Mouse (Mus musculus): Measurements from ENCODE around the gene Nudt11. TPM values are rescaled to one million over a fixed set of nuclear protein-coding genes. Genes with fewer than 3 reads are reported as not detected.

The Nudt11 gene
- total and polyA plus RNA-seq, 3 experiments = not detected

DNA sequence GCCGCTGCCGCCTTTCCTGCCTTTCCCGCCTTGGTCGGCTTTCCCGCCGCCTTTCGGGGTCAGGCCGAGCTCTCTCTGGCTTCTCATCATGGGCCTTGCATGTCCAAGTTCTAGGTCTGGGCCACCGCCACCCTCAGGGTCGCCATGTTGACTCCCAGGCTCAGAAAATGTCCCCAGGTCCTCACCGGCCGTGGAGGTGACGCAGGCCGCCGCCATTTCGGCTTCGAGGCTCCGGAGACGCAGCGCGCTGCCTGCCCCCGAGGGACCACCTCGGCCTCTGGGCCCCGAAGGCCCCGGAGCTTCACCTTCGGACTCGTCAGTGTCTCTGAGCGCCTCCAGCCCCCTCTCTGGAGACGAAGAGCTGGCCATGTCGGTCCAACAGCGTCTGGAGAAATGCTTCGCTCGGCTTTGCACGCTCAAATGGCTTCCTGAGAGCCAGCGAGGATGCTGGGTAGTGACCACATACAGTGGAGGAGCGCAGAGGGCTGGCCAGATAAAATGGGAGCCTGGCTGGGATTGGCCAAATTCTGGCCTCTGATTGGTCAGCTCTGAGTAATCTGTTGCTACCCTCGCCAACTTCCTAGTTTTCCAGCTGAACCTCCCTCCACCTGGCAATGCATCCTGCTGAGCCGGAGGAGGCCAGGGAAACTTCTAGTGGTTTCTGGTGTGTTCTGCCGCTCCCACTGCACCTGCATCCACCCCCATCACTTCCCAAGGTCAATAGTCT lies 35.9 kb downstream of the Nudt11 start, which contains the start of gene AU022751:
Gene AU022751 (minus strand): TSS at position 466 of the 727 bp plus-strand sequence.
- H3K4me3 ChIP-seq (ENCODE audit: control insufficient read depth in 1 of 2, insufficient read depth in 1 of 2, low read depth in 2 of 2, low read length in 2 of 2) = no peak within 1 kb of the TSS
- H3K9me3 ChIP-seq (replicated peaks; ENCODE audit: insufficient read depth, low read length) = no peaks in the 10 kb centered on the region
- H3K9ac ChIP-seq (ENCODE audit: control insufficient read depth, low read depth, low read length, poor library complexity, severe bottlenecking) = no peak within 1 kb of the TSS
- no peaks in the 10 kb centered on the region for H3K4me1 ChIP-seq (ENCODE audit: control insufficient read depth in 1 of 2, insufficient read depth in 2 of 2, low read length in 2 of 2)
- no peaks in the 10 kb centered on the region for H3K27me3 ChIP-seq (ENCODE audit: control insufficient read depth in 1 of 2, insufficient read depth in 2 of 2, low read length in 2 of 2)
- no peak for DNase-seq (ENCODE audit: low read depth, low spot score)
- H3K36me3 ChIP-seq (ENCODE audit: control insufficient read depth in 1 of 2, insufficient read depth in 2 of 2, low read length in 2 of 2) = no peaks in the 10 kb centered on the region
- TF ChIP-seq USF1 (IDR thresholded peaks at IDR 0.05; ENCODE audit: low read depth, low read length) (no peak), CHD2 (IDR thresholded peaks at IDR 0.05; ENCODE audit: low read length) (no peak), USF2 (IDR thresholded peaks at IDR 0.05; ENCODE audit: borderline replicate concordance in 1 of 2, insufficient read depth in 1 of 2, low read depth in 1 of 2, low read length in 2 of 2) (no peak), MYC (IDR thresholded peaks at IDR 0.05; ENCODE audit: low read depth, low read length) (no peak), MAFK (IDR thresholded peaks at IDR 0.05; ENCODE audit: borderline replicate concordance, low read depth, low read length) (no peak), ZMIZ1 (IDR thresholded peaks at IDR 0.05; ENCODE audit: low read depth, low read length) (no peak)
- H3K79me2 ChIP-seq (ENCODE audit: control insufficient read depth, insufficient read depth, low read length, poor library complexity) = no peaks in the 10 kb centered on the region
- no peak within 1 kb of the TSS for H3K27ac ChIP-seq (ENCODE audit: control insufficient read depth, low read depth, low read length)

DNA sequence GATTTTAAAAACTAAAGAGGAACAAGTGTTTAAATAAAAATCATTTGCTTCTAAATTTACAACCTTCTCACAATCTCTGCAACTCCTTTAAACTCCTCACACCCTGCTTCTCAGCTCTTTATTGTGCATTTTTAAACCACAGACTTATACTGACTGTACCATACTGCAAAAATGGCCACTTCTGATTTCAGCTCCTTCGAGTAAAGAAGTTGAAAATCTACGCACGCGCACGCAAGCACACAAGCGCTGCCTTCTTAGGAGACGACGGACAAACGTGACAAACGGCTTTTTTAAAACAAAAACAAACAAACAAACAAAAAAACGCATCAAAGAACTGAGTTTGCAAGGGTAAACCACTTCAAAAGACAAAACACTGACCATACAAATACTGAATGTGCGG lies 44.3 kb downstream of the Nudt11 start:
- DNase-seq (ENCODE audit: low read depth, low spot score) = no peak
- no peak overlapping the region for H3K27ac ChIP-seq (ENCODE audit: control insufficient read depth, low read depth, low read length)
- H3K79me2 ChIP-seq (ENCODE audit: control insufficient read depth, insufficient read depth, low read length, poor library complexity) = no peaks in the 10 kb centered on the region
- H3K9me3 ChIP-seq (replicated peaks; ENCODE audit: insufficient read depth, low read length) = no peaks in the 10 kb centered on the region
- H3K9ac ChIP-seq (ENCODE audit: control insufficient read depth, low read depth, low read length, poor library complexity, severe bottlenecking) = no peak overlapping the region
- H3K4me3 ChIP-seq (ENCODE audit: control insufficient read depth in 1 of 2, insufficient read depth in 1 of 2, low read depth in 2 of 2, low read length in 2 of 2) = no peak overlapping the region
- TF ChIP-seq POLR2AphosphoS2 (IDR thresholded peaks at IDR 0.05; ENCODE audit: low read length) (no peak), ZNF384 (IDR thresholded peaks at IDR 0.05; ENCODE audit: low read depth, low read length) (no peak), MEF2A (IDR thresholded peaks at IDR 0.05; ENCODE audit: extremely low read depth, insufficient replicate concordance, low read depth, low read length, poor library complexity, severe bottlenecking) (no peak), BHLHE40 (IDR thresholded peaks at IDR 0.05; ENCODE audit: borderline replicate concordance, low read depth, low read length) (no peak), POLR2A (IDR thresholded peaks at IDR 0.05; ENCODE audit: control insufficient read depth in 1 of 2, insufficient read depth in 1 of 2, low read depth in 1 of 2, low read length in 2 of 2, poor library complexity in 1 of 2) (no peak)
- no peaks in the 10 kb centered on the region for H3K4me1 ChIP-seq (ENCODE audit: control insufficient read depth in 1 of 2, insufficient read depth in 2 of 2, low read length in 2 of 2)
- H3K27me3 ChIP-seq (ENCODE audit: control insufficient read depth in 1 of 2, insufficient read depth in 2 of 2, low read length in 2 of 2) = no peaks in the 10 kb centered on the region
- no peaks in the 10 kb centered on the region for H3K36me3 ChIP-seq (ENCODE audit: control insufficient read depth in 1 of 2, insufficient read depth in 2 of 2, low read length in 2 of 2)

DNA sequence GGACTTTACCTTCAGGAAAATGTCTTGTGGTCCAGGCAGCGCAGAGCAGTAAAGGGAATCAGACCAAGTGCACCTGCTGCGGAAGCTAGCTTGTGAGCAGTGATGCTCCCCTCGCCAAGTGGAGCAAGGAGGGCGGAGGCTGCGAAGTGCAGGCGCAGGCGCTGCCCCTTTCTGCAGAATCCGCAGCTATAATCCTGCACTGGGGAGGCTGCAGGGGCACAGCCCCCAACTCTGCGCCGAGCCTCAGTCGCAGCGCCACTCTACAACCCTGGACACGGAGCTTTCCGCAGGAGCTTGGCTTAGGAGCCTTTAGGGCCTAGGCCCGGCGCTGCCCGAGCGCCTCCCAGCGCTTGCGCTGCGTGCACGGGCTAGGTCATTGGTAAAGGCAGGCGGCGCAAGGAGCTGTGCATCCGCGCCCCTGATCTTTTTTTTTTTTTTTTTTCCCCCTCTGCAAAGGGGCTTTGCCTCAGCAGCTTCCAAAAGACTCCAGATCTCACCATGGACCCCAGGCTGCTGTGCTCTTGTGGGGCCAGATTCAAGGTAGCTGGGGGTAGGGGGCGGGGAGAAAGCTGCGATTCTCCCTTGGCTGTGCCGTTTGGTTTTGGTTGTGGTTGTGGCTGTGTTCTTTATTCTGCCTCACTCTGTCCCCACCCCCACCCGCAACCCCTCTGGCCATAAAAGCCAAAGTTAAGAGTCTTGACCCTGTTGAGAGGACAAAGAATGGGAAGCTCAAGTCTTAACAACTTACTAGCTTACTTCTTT lies 44.9 kb downstream of the Nudt11 start:
- Histone ChIP-seq H3K79me2 (ENCODE audit: control insufficient read depth, insufficient read depth, low read length, poor library complexity) (no peaks in the 10 kb centered on the region), H3K36me3 (ENCODE audit: control insufficient read depth in 1 of 2, insufficient read depth in 2 of 2, low read length in 2 of 2) (no peaks in the 10 kb centered on the region), H3K4me1 (ENCODE audit: control insufficient read depth in 1 of 2, insufficient read depth in 2 of 2, low read length in 2 of 2) (no peaks in the 10 kb centered on the region), H3K9ac (ENCODE audit: control insufficient read depth, low read depth, low read length, poor library complexity, severe bottlenecking) (no peak overlapping the region), H3K4me3 (ENCODE audit: control insufficient read depth in 1 of 2, insufficient read depth in 1 of 2, low read depth in 2 of 2, low read length in 2 of 2) (no peak overlapping the region), H3K27ac (ENCODE audit: control insufficient read depth, low read depth, low read length) (no peak overlapping the region), H3K27me3 (ENCODE audit: control insufficient read depth in 1 of 2, insufficient read depth in 2 of 2, low read length in 2 of 2) (no peaks in the 10 kb centered on the region), H3K9me3 (replicated peaks; ENCODE audit: insufficient read depth, low read length) (no peaks in the 10 kb centered on the region)
- no peak for DNase-seq (ENCODE audit: low read depth, low spot score)
- TF ChIP-seq ZNF384 (IDR thresholded peaks at IDR 0.05; ENCODE audit: low read depth, low read length) = no peak
- TF ChIP-seq RCOR1 (IDR thresholded peaks at IDR 0.05; ENCODE audit: low read depth, low read length) = no peak
- no peak for TF ChIP-seq GATA1 (IDR thresholded peaks at IDR 0.05; ENCODE audit: low read depth, low read length)
- no peak for TF ChIP-seq TBP (IDR thresholded peaks at IDR 0.05; ENCODE audit: low read depth, low read length)
- no peak for TF ChIP-seq USF2 (IDR thresholded peaks at IDR 0.05; ENCODE audit: borderline replicate concordance in 1 of 2, insufficient read depth in 1 of 2, low read depth in 1 of 2, low read length in 2 of 2)
- no peak for TF ChIP-seq RAD21 (IDR thresholded peaks at IDR 0.05; ENCODE audit: low read depth, low read length)
- TF ChIP-seq SIN3A (IDR thresholded peaks at IDR 0.05; ENCODE audit: low read length) = no peak
- no peak for TF ChIP-seq MAFK (IDR thresholded peaks at IDR 0.05; ENCODE audit: borderline replicate concordance, low read depth, low read length)
- TF ChIP-seq CTCF (IDR thresholded peaks at IDR 0.05 in 2 of 3, conservative IDR thresholded peaks at IDR 0.05 in 1 of 3; ENCODE audit: control insufficient read depth in 1 of 3, insufficient read depth in 1 of 3, low read depth in 2 of 3, low read length in 3 of 3, poor library complexity in 1 of 3, severe bottlenecking in 1 of 3) = no peak
- no peak for TF ChIP-seq HCFC1 (IDR thresholded peaks at IDR 0.05; ENCODE audit: low read depth, low read length)
- no peak for TF ChIP-seq UBTF (IDR thresholded peaks at IDR 0.05; ENCODE audit: borderline replicate concordance, insufficient read depth, low read depth, low read length)
- no peak for TF ChIP-seq JUND (IDR thresholded peaks at IDR 0.05; ENCODE audit: low read depth, low read length)
- no peak for TF ChIP-seq MAZ (IDR thresholded peaks at IDR 0.05; ENCODE audit: low read depth, low read length)
- TF ChIP-seq MYB (IDR thresholded peaks at IDR 0.05; ENCODE audit: low read depth, low read length) = no peak
- no peak for TF ChIP-seq SMC3 (IDR thresholded peaks at IDR 0.05; ENCODE audit: low read depth, low read length)
- no peak for TF ChIP-seq POLR2AphosphoS2 (IDR thresholded peaks at IDR 0.05; ENCODE audit: low read length)

All from MEL (cell line).